Mouse (Mus musculus) limb, embryonic 14.5 days (tissue): ENCODE measurements at regions not wholly inside any gene's neighbourhood (a gene's known extent, or its start where the extent isn't known, plus 50 kb on each side); places are given as distances from the start of the nearest gene placed in this dataset.

Experiments
- ATAC-seq: fragments of 200-750 bp; cut with Nextera tagmentation; 2 replicates; pipeline ENCODE4 v1.8.0; 2017; ENCODE audit warnings: low read depth, moderate number of reproducible peaks, moderate TSS enrichment; ENCODE audit not compliant: low FRiP score
- DNase-seq: peaks from one replicate; pipeline ENCODE4 v3.0.0-alpha.2; 2015; ENCODE audit warnings: low spot score
- H3K27ac ChIP-seq: fragments of 300-500 bp; sonication (generic); replicated peaks from 2 replicates; pipeline ENCODE4 v1.5.1; 2014; ENCODE audit warnings: low read depth, mild to moderate bottlenecking, low read length, moderate library complexity, mixed read lengths
- H3K27me3 ChIP-seq: fragments of 300-500 bp; sonication (generic); 2 replicates; pipeline ENCODE4 v1.6.1; 2014; ENCODE audit warnings: low read length, mixed read lengths; ENCODE audit not compliant: control insufficient read depth, insufficient read depth
- H3K36me3 ChIP-seq: fragments of 300-500 bp; sonication (generic); 2 replicates; pipeline ENCODE4 v1.6.1; 2014; ENCODE audit warnings: mild to moderate bottlenecking, low read length, moderate library complexity, mixed read lengths; ENCODE audit not compliant: control insufficient read depth, insufficient read depth
- H3K4me1 ChIP-seq: fragments of 300-500 bp; sonication (generic); 2 replicates; pipeline ENCODE4 v1.6.1; 2014; ENCODE audit warnings: antibody characterized with exemption, low read length, mixed read lengths; ENCODE audit not compliant: control insufficient read depth, insufficient read depth
- H3K4me2 ChIP-seq: fragments of 300-500 bp; sonication (generic); replicated peaks from 2 replicates; pipeline ENCODE4 v1.6.1; 2014; ENCODE audit warnings: low read depth, mild to moderate bottlenecking, low read length, moderate library complexity; ENCODE audit not compliant: severe bottlenecking
- H3K4me3 ChIP-seq: fragments of 300-500 bp; sonication (generic); replicated peaks from 2 replicates; pipeline ENCODE4 v1.5.1; 2014; ENCODE audit warnings: low read length
- H3K9ac ChIP-seq: fragments of 300-500 bp; sonication (generic); 2 replicates; pipeline ENCODE4 v1.6.1; 2014; ENCODE audit warnings: mild to moderate bottlenecking, low read depth, low read length, moderate library complexity; ENCODE audit not compliant: severe bottlenecking
- H3K9me3 ChIP-seq: fragments of 300-500 bp; sonication (generic); 2 replicates; pipeline ENCODE4 v1.6.1; 2016; ENCODE audit warnings: low read length; ENCODE audit not compliant: control insufficient read depth
- POLR2A ChIP-seq: fragments of 200-500 bp; IDR thresholded peaks from 2 replicates; pipeline ENCODE4 v1.8.0; 2012; ENCODE audit warnings: inconsistent platforms, mild to moderate bottlenecking, moderate library complexity, borderline replicate concordance; ENCODE audit not compliant: insufficient read depth, insufficient read length; ENCODE audit errors: extremely low read depth
- WGBS: fragments of 180-500 bp; shearing (Covaris S2); extraction: QIAGEN DNeasy Blood & Tissue Kit; methylation state at CpG from one replicate; pipeline ENCODE4 v1.1.7; 2014; 5-methylcytosine and 5-hydroxymethylcytosine counted together

- H3K4me1 ChIP-seq, result no peaks in the 10 kb centered on the region
- DNase-seq (no peak), ATAC-seq (no peak)
- no peak for TF ChIP-seq POLR2A
- H3K9me3 ChIP-seq, result no peaks in the 10 kb centered on the region
- WGBS, result 84% methylated on average over 6 of the region's 6 CpGs
- H3K27me3 ChIP-seq, result no peaks in the 10 kb centered on the region
- no peak overlapping the region for H3K9ac ChIP-seq
- H3K27ac ChIP-seq, result no peak overlapping the region
- H3K4me2 ChIP-seq, result no peak overlapping the region
- H3K36me3 ChIP-seq, result no peaks in the 10 kb centered on the region
- H3K4me3 ChIP-seq, result no peak overlapping the region
Measured at GRCm38 (mm10) chr7:72027006-72027405, 279.4 kb downstream of the Mctp2 start.

GRCm38 (mm10) chr7:72009115-72009514 lies 297.3 kb downstream of the Mctp2 start:
- DNase-seq, result no peak
- Histone ChIP-seq H3K4me2 (no peak overlapping the region), H3K36me3 (no peaks in the 10 kb centered on the region), H3K27ac (no peak overlapping the region), H3K9me3 (no peaks in the 10 kb centered on the region), H3K9ac (no peak overlapping the region), H3K27me3 (no peaks in the 10 kb centered on the region), H3K4me3 (no peak overlapping the region), H3K4me1 (no peaks in the 10 kb centered on the region)
- TF ChIP-seq POLR2A, result no peak
- no peak for ATAC-seq
- WGBS, result 77% methylated on average over 11 of the region's 11 CpGs

GRCm38 (mm10) chr7:72004311-72004710 lies 302.1 kb downstream of the Mctp2 start:
- Histone ChIP-seq H3K27ac (no peak overlapping the region), H3K9me3 (no peaks in the 10 kb centered on the region), H3K36me3 (no peaks in the 10 kb centered on the region), H3K9ac (no peak overlapping the region), H3K27me3 (no peaks in the 10 kb centered on the region), H3K4me3 (no peak overlapping the region), H3K4me2 (no peak overlapping the region), H3K4me1 (no peaks in the 10 kb centered on the region)
- no peak for TF ChIP-seq POLR2A
- 71% methylated on average over 3 of the region's 3 CpGs for WGBS
- DNase-seq (no peak), ATAC-seq (no peak)

GRCm38 (mm10) chr7:71992526-71992925 lies 313.9 kb downstream of the Mctp2 start:
- H3K4me1 ChIP-seq, result no peaks in the 10 kb centered on the region
- H3K4me3 ChIP-seq, result no peak overlapping the region
- DNase-seq, result no peak
- TF ChIP-seq POLR2A, result no peak
- H3K27ac ChIP-seq, result no peak overlapping the region
- 68% methylated on average over 3 of the region's 3 CpGs for WGBS
- no peak overlapping the region for H3K4me2 ChIP-seq
- H3K27me3 ChIP-seq, result no peaks in the 10 kb centered on the region
- no peaks in the 10 kb centered on the region for H3K36me3 ChIP-seq
- ATAC-seq, result no peak
- H3K9ac ChIP-seq, result no peak overlapping the region
- no peaks in the 10 kb centered on the region for H3K9me3 ChIP-seq

- DNase-seq (no peak), ATAC-seq (no peak)
- Histone ChIP-seq H3K4me1 (no peaks in the 10 kb centered on the region), H3K4me3 (no peak overlapping the region), H3K27me3 (no peaks in the 10 kb centered on the region), H3K36me3 (no peaks in the 10 kb centered on the region), H3K9me3 (no peaks in the 10 kb centered on the region), H3K4me2 (no peak overlapping the region), H3K9ac (no peak overlapping the region), H3K27ac (no peak overlapping the region)
- TF ChIP-seq POLR2A, result no peak
- 83% methylated on average over 3 of the region's 3 CpGs for WGBS
Measured at GRCm38 (mm10) chr7:71991835-71992234, 314.6 kb downstream of the Mctp2 start.

GRCm38 (mm10) chr7:71991206-71991605 lies 315.2 kb downstream of the Mctp2 start:
- DNase-seq (no peak), ATAC-seq (no peak)
- WGBS, result 86% methylated on average over 4 of the region's 4 CpGs
- Histone ChIP-seq H3K27me3 (no peaks in the 10 kb centered on the region), H3K27ac (no peak overlapping the region), H3K9ac (no peak overlapping the region), H3K4me1 (no peaks in the 10 kb centered on the region), H3K9me3 (no peaks in the 10 kb centered on the region), H3K4me3 (no peak overlapping the region), H3K36me3 (no peaks in the 10 kb centered on the region), H3K4me2 (no peak overlapping the region)
- no peak for TF ChIP-seq POLR2A
